Mouse (Mus musculus) bone marrow macrophage, adult 2 months (primary cell): Measurements from ENCODE around the gene Ube4a.
"Not testable (repeated sequence)": the region's sequence is repeated elsewhere in the genome, so short reads cannot be mapped to it uniquely, and the experiment has no call there.

Experiments
- CTCF ChIP-seq: IDR thresholded peaks from 2 replicates; pipeline ENCODE4 v1.5.1; 2012; ENCODE audit warnings: low read depth, mild to moderate bottlenecking, low read length, moderate library complexity
- POLR2A ChIP-seq: IDR thresholded peaks from 2 replicates; pipeline ENCODE4 v1.6.1; 2012; ENCODE audit warnings: mild to moderate bottlenecking, low read depth, low read length, borderline replicate concordance

GRCm38 (mm10) chr9:44967763-44968162, 2.4 kb upstream of the Ube4a start:
- not testable (repeated sequence) for TF ChIP-seq POLR2A, CTCF
